Mouse (Mus musculus) liver, embryonic 15.5 days (tissue): ENCODE measurements around the gene Bcl9l. TPM values are rescaled to one million over a fixed set of nuclear protein-coding genes. Genes with fewer than 3 reads are reported as not detected.
A peak's percentile ranks its signal among the peaks of the same experiment; 100 is the strongest.

Experiments used
- ATAC-seq: fragments of 200-750 bp; cut with Nextera tagmentation; 2 replicates; pipeline ENCODE4 v1.8.0; 2017; ENCODE audit warnings: moderate number of reproducible peaks, mild to moderate bottlenecking, moderate library complexity; ENCODE audit not compliant: insufficient read depth
- H3K27ac ChIP-seq: fragments of 300-500 bp; sonication (generic); replicated peaks from 2 replicates; pipeline ENCODE4 v1.5.1; 2015; ENCODE audit warnings: mild to moderate bottlenecking, inconsistent platforms
- H3K27me3 ChIP-seq: fragments of 300-500 bp; sonication (generic); 2 replicates; pipeline ENCODE4 v1.6.1; 2015; ENCODE audit warnings: mild to moderate bottlenecking, inconsistent platforms
- H3K36me3 ChIP-seq: fragments of 300-500 bp; sonication (generic); replicated peaks from 2 replicates; pipeline ENCODE4 v1.6.1; 2015; ENCODE audit warnings: moderate library complexity, mild to moderate bottlenecking, inconsistent platforms
- H3K4me1 ChIP-seq: fragments of 300-500 bp; sonication (generic); replicated peaks from 2 replicates; pipeline ENCODE4 v1.6.1; 2015; ENCODE audit warnings: inconsistent platforms
- H3K4me2 ChIP-seq: fragments of 300-500 bp; sonication (generic); 2 replicates; pipeline ENCODE4 v1.6.1; 2015; ENCODE audit warnings: moderate library complexity, mild to moderate bottlenecking, inconsistent platforms
- H3K4me3 ChIP-seq: fragments of 300-500 bp; sonication (generic); replicated peaks from 2 replicates; pipeline ENCODE4 v1.5.1; 2015; ENCODE audit warnings: mild to moderate bottlenecking, inconsistent platforms
- H3K9ac ChIP-seq: fragments of 300-500 bp; sonication (generic); 2 replicates; pipeline ENCODE4 v1.6.1; 2015; ENCODE audit warnings: moderate library complexity, mild to moderate bottlenecking, inconsistent platforms
- H3K9me3 ChIP-seq: fragments of 300-500 bp; sonication (generic); replicated peaks from 2 replicates; pipeline ENCODE4 v1.6.1; 2016; ENCODE audit warnings: inconsistent platforms
- WGBS: fragments of 180-500 bp; shearing (Covaris S2); methylation state at CpG from one replicate; pipeline ENCODE4 v1.1.7; 2015; ENCODE audit warnings: mixed read lengths; ENCODE audit not compliant: insufficient replicate concordance; 5-methylcytosine and 5-hydroxymethylcytosine counted together
- polyA plus RNA-seq: library from polyadenylated mRNA; unstranded; fragments of >200 nt; fragmentation: Nextera tagmentation; extraction: Ambion mirVana; gene quantifications from 2 replicates; pipeline ENCODE4 v1.2.1, GENCODE M21; 2015

The Bcl9l gene
- polyA plus RNA-seq, 1 experiment from 2014 or later = 1.9 TPM

DNA sequence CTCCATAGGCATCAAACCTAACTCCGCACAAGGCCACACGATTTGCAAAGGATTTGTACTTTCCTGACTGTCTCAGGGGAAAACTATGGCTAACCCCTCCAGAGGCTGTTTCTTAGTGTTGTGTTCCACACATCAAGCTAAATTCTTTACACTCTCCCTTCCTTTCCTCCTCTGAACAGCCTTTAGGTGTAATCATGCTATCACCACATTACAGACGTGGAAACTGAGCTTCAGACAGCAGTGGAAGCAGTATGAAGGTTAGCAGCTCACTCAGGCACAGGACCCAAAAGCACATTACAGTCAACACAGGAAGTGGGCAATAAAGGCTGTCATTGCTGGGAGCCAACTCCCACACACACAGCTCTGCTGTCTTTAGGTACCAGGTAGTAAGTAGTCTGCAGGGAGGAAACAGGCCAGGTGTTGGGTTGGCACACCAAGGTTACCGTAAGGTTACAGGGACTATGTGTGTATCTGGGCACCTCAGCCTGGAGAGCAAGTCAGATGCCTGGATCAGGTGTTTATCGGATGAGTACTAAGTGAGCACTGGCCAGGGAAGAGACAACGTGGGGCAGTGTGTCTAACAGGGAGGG, 50.5 kb downstream of the Bcl9l start:
- Histone ChIP-seq H3K9ac (no peak overlapping the region), H3K4me3 (no peak overlapping the region), H3K4me1 (peaks cover 9% of the 10 kb centered on the region), H3K27me3 (peaks cover 19% of the 10 kb centered on the region), H3K27ac (no peak overlapping the region), H3K36me3 (no peaks in the 10 kb centered on the region), H3K4me2 (no peak overlapping the region), H3K9me3 (no peaks in the 10 kb centered on the region)
- no peak for ATAC-seq
- WGBS = 59% methylated on average over 6 of the region's 6 CpGs

DNA sequence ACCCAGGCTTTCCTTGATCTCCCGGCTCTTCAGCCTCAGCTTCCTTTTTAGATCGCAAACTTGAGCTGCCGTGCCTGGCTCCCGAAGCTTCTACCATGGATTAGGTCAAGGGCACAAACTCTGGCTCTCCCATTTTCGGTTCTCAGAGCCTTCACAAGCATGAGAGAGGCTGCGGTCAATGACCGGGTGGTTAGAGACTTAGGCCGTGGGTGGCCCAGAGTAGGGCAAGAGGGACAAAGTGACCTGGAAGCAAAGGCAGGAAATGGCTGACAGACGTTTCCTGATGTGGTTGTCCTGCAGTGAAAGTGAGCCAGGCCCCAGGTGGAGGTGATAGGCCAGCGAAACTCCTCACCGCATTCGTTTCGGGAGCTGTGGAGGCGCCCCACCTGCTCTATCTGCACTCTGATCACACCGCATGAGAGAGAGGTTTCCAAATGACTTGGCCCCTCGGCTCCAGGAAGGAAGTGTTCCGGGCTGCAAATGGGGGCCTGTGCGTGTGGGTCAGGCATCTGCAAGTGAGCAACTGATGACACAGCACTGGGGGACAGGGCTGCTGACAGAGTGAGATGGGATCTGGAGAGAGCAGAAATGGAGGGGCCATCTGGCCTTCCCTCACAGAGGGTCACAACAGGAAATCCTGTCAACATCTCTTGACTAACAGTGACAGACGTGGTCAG, 55.1 kb downstream of the Bcl9l start:
- peaks cover 22% of the 10 kb centered on the region for H3K27me3 ChIP-seq
- H3K4me1 ChIP-seq = peaks cover 13% of the 10 kb centered on the region
- H3K36me3 ChIP-seq = no peaks in the 10 kb centered on the region
- H3K9ac ChIP-seq = no peak overlapping the region
- H3K4me2 ChIP-seq = peak overlapping the region; percentile 41
- no peaks in the 10 kb centered on the region for H3K9me3 ChIP-seq
- WGBS = 9% methylated on average over 19 of the region's 19 CpGs
- H3K4me3 ChIP-seq = no peak overlapping the region
- peak; percentile 47 for ATAC-seq
- H3K27ac ChIP-seq = no peak overlapping the region; the same call in 1 of the 2 replicates

DNA sequence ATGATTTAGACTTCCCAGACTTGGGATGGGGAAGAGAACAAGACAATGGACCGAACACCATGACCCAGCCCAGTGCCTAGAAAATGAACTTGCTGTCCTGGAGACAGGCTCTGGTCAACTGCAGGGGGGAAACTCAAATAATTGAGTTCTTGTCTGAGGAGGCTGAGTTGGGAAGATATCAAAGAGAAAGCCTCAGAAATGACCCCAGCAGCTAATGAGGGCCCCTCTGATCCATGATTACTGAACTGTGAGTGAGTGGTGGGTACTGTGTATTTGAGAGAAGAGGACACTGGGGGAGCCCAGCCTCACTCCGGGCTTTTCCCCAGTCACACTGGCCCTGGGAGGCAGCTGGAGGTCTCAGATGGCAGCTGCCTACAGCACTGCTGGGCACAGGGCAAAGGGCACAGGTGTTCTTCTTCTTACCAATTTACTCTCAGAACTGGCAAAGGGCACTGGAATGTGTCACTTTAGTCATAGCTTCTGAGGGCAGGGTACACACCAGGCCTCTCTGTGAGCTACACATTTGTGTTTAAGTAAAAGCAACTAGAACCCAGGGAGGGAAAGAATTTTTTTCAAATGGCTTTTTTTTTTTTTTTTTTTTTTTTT, 57.3 kb downstream of the Bcl9l start:
- no peak overlapping the region for H3K4me2 ChIP-seq
- peaks cover 13% of the 10 kb centered on the region for H3K4me1 ChIP-seq
- 40% methylated on average over 2 of the region's 2 CpGs for WGBS
- H3K9me3 ChIP-seq = no peaks in the 10 kb centered on the region
- H3K27ac ChIP-seq = no peak overlapping the region
- no peak overlapping the region for H3K4me3 ChIP-seq
- no peak for ATAC-seq
- H3K27me3 ChIP-seq = peaks cover 22% of the 10 kb centered on the region
- H3K36me3 ChIP-seq = no peaks in the 10 kb centered on the region
- H3K9ac ChIP-seq = no peak overlapping the region

DNA sequence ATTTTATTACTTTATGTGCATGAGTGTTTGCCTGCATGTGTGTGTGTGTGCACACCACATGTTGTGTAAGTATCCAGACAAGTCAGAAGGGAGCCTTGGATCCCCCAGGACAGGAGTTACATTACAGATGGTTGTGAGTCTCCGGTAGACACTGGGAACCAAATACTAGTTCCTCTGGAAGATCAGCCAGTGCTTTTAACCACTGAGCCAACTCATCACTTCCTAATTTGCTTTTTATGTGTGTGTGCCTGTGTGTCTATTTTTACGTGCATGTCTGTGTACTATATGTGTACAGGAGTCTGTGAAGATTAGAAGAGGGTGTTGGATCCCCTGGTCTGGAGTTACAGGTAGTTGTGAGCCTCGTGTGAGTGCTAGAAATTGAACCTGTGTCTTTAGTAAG, 58.1 kb downstream of the Bcl9l start:
- Histone ChIP-seq H3K27ac (no peak overlapping the region), H3K27me3 (peaks cover 22% of the 10 kb centered on the region), H3K4me2 (no peak overlapping the region), H3K4me1 (peaks cover 13% of the 10 kb centered on the region), H3K4me3 (no peak overlapping the region), H3K9me3 (no peaks in the 10 kb centered on the region), H3K9ac (no peak overlapping the region), H3K36me3 (no peaks in the 10 kb centered on the region)
- ATAC-seq = no peak
- WGBS = 37% methylated on average over 3 of the region's 3 CpGs

DNA sequence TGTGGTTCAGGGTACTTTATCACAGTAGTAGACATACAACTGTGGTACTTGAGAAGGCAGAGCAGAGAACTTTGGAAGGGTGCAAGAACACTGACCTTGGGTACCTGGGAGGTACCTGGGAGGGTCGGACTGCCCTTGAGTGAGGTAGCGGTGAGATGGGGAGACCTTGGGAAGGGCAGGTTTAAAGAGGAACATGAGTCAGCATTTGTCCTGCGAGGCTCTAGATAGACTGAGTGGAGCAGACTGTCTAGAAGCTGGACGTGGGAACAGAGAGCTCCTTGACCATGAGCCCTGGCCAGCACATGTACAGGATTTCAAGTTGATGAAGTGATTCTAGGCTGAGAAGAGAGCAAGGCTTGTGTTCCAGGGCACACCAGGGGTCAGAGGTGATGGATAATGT, 59.7 kb downstream of the Bcl9l start:
- H3K27ac ChIP-seq = no peak overlapping the region
- H3K36me3 ChIP-seq = no peaks in the 10 kb centered on the region
- 34% methylated on average over 4 of the region's 4 CpGs for WGBS
- no peak overlapping the region for H3K9ac ChIP-seq
- no peak overlapping the region for H3K4me3 ChIP-seq
- peaks cover 14% of the 10 kb centered on the region for H3K27me3 ChIP-seq
- H3K4me2 ChIP-seq = no peak overlapping the region
- no peak for ATAC-seq
- H3K9me3 ChIP-seq = no peaks in the 10 kb centered on the region
- peaks cover 11% of the 10 kb centered on the region for H3K4me1 ChIP-seq

DNA sequence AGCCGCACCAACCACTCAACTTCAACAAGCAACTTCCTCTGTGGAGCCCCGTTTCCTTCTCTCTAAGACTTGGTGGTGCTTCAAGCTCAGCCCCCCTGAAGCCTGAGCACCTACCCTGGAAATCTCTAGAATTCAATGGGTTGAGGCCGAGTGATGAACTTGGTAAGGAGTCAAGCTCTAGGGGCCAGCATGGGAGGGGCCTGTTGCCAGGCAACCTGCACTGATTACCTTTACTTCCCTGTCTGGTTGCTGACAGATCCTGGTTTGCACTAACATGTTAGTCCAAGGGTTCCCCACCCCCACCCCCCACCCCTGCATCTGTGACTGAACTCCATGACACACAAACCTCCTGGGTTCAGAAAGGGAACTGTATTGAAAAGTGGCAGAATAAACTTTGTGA, 62.4 kb downstream of the Bcl9l start:
- Histone ChIP-seq H3K9ac (no peak overlapping the region), H3K27ac (no peak overlapping the region), H3K9me3 (no peaks in the 10 kb centered on the region), H3K36me3 (no peaks in the 10 kb centered on the region), H3K4me3 (no peak overlapping the region), H3K4me2 (no peak overlapping the region), H3K27me3 (peaks cover under 1% of the 10 kb centered on the region; the same call in 1 of the 2 replicates), H3K4me1 (no peaks in the 10 kb centered on the region)
- WGBS = 37% methylated on average over 3 of the region's 3 CpGs
- no peak for ATAC-seq

DNA sequence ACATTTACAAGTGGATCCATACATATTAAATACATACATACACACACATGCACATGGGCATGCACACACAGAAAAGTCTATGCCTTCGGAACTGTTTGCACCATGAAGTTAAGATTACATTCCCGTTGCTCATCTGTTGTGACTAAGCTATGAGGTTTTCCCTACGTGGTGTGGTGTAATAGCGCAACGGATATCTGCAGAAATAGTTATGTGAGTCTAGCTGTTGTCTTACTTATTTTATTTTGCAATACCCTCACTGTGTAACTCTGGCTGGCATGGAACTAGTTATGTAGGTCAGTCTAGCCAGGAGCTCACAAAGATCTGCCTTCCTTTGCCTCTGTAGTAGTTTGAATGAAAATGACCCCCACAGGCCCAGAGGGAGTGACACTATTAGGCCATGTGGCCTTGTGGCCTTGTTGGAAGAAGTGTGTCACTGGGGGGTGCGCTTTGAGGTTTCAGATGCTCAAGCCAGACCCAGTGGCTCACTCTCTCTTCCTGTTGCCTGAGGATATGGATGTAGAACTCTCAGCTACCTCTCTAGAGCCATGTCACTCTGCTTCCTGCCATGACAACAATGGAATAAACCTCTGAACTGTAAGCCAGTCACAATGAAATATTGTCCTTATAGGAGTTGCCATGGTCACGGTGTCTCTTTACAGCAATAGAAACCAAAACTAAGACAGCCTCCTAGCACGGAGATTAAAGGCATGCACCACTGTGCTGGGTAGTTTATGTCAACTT, 66.0 kb downstream of the Bcl9l start:
- Histone ChIP-seq H3K36me3 (no peaks in the 10 kb centered on the region), H3K4me1 (no peaks in the 10 kb centered on the region; the same call in 1 of the 2 replicates), H3K4me2 (no peak overlapping the region), H3K9ac (no peak overlapping the region), H3K9me3 (no peaks in the 10 kb centered on the region), H3K4me3 (no peak overlapping the region), H3K27me3 (no peaks in the 10 kb centered on the region), H3K27ac (no peak overlapping the region)
- WGBS = 73% methylated on average over 8 of the region's 8 CpGs
- ATAC-seq = no peak

DNA sequence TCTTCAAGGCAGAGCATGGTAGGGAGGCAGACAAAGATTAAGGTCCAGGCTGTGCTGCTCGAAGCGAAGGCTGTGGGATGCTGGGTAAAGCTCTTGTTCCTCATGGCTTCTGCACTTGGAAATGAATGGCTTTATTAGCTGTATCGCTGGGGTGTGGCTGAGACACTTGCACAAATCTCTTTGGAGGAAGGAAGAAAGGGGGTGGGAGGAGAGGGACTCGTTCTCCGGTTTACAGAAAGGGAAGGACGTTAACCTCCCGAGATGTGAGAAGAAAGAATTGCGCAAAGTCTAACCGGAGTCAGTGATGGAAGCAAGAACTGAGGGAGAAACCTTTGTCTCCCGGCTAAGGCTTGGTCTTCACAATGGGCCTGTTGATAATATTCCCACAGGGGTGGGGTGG, 68.5 kb downstream of the Bcl9l start:
- no peak for ATAC-seq
- WGBS = 28% methylated on average over 10 of the region's 10 CpGs
- Histone ChIP-seq H3K27ac (no peak overlapping the region), H3K4me2 (no peak overlapping the region), H3K27me3 (peaks cover 5% of the 10 kb centered on the region; the same call in 1 of the 2 replicates), H3K9me3 (no peaks in the 10 kb centered on the region), H3K4me3 (no peak overlapping the region), H3K9ac (no peak overlapping the region), H3K4me1 (no peaks in the 10 kb centered on the region; the same call in 1 of the 2 replicates), H3K36me3 (no peaks in the 10 kb centered on the region)

DNA sequence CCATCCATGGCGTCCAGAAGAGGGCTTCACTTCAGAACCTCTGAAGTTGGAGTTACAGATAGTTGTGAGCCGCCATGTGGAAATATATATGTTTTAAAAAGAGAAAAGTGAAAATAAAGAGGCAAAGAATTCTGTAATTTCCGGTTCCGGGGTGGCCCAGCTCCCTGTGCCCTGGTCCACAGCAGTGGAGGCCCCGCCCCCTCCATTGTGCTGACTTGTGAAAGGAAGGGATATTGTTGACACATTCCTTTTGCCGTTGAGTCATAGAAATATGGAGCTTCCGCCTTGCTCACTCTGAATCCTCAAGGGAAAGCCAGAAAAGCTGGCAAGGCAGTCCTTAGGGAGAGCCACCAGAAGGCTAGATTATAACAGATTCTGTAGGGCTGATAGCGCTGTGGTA, 69.5 kb downstream of the Bcl9l start:
- H3K27ac ChIP-seq = no peak overlapping the region

More for the DNA sequence above, 69.5 kb downstream of the Bcl9l start:
- H3K4me2 ChIP-seq = no peak overlapping the region
- no peak for ATAC-seq
- no peak overlapping the region for H3K4me3 ChIP-seq
- no peaks in the 10 kb centered on the region for H3K9me3 ChIP-seq
- peaks cover 5% of the 10 kb centered on the region; the same call in 1 of the 2 replicates for H3K27me3 ChIP-seq
- H3K4me1 ChIP-seq = no peaks in the 10 kb centered on the region; the same call in 1 of the 2 replicates
- 67% methylated on average over 8 of the region's 8 CpGs for WGBS
- H3K36me3 ChIP-seq = no peaks in the 10 kb centered on the region
- H3K9ac ChIP-seq = no peak overlapping the region
